In genomic region chr7:19316451-19317161, GRCm38 (mm10) we compare ENCODE assay signal across 10 mouse cellular contexts. TPM values are rescaled to one million over a fixed set of nuclear protein-coding genes. Genes with fewer than 3 reads are reported as not detected.
DNase-seq lines count a peak whose midpoint lies in the region; ATAC-seq and TF ChIP-seq lines count a peak whose summit lies in the region.
"Had no signal": no experiment of that assay in that cellular context is flagged by ENCODE, and none has a peak within 500 bp of the region (broad histone marks: within the 10 kb centered on the region; RNA-seq: fewer than 3 reads in every experiment).

No protein-coding gene starts in this region.

- H3K36me3 ChIP-seq in liver, embryonic 11.5 days (ENCODE audit: control insufficient read depth, insufficient read depth, low read length): no peaks in the 10 kb centered on the region
- no peaks in the 10 kb centered on the region for H3K36me3 ChIP-seq in heart, embryonic 12.5 days

- WGBS in liver, embryonic 11.5 days: 32% methylated on average over 14 of the region's 14 CpGs
- 48% methylated on average over 14 of the region's 14 CpGs for WGBS in heart, embryonic 12.5 days
- 38% methylated on average over 14 of the region's 14 CpGs for WGBS in cerebellum, adult 2 months

- no peak overlapping the region for H3K4me2 ChIP-seq in liver, embryonic 11.5 days
- H3K4me2 ChIP-seq in heart, embryonic 12.5 days: no peak overlapping the region

- no peak for ATAC-seq in liver, embryonic 11.5 days (replicated peaks; ENCODE audit: low FRiP score)
- no peak for ATAC-seq in heart, embryonic 12.5 days (ENCODE audit: insufficient number of reproducible peaks, low FRiP score)

- no peak overlapping the region for H3K27ac ChIP-seq in liver, embryonic 11.5 days (ENCODE audit: low read depth, low read length)
- H3K27ac ChIP-seq in heart, embryonic 12.5 days (ENCODE audit: poor library complexity, severe bottlenecking): no peak overlapping the region
- H3K27ac ChIP-seq in cerebellum, adult 2 months (ENCODE audit: insufficient read depth, low read length): no peak overlapping the region

- peak; percentile 46 for DNase-seq in liver
- DNase-seq in liver, embryonic 11.5 days (ENCODE audit: low spot score): no peak
- DNase-seq in Muller cell, postnatal 12 days (ENCODE audit: inconsistent ontology term): peak; percentile 87
- peak; percentile 68 to 88 for DNase-seq in monocyte, adult 2 months (ENCODE audit: low read depth in 1 of 2, low spot score in 2 of 2)
- DNase-seq in cerebellum, adult 2 months: no peak
- no peak for DNase-seq in layer of hippocampus, adult 18-20 months (ENCODE audit: low spot score in 2 of 2)
- DNase-seq: midbrain, embryonic 14.5 days had no signal

- TF ChIP-seq CTCF in cerebellum, adult 2 months (IDR thresholded peaks at IDR 0.05; ENCODE audit: borderline replicate concordance, insufficient read depth, low read depth, low read length): no peak

- no peak overlapping the region for H3K4me3 ChIP-seq in liver, embryonic 11.5 days (ENCODE audit: low read depth, low read length)
- H3K4me3 ChIP-seq in heart, embryonic 12.5 days: no peak overlapping the region
- no peak overlapping the region for H3K4me3 ChIP-seq in cerebellum, adult 2 months (replicated peaks; ENCODE audit: insufficient read depth, low read depth, low read length)

- peaks cover 8% of the 10 kb centered on the region for H3K4me1 ChIP-seq in liver, embryonic 11.5 days (replicated peaks; ENCODE audit: control insufficient read depth, insufficient read depth, low read length)
- peaks cover 26% of the 10 kb centered on the region for H3K4me1 ChIP-seq in heart, embryonic 12.5 days (replicated peaks)
- H3K4me1 ChIP-seq in cerebellum, adult 2 months (ENCODE audit: control insufficient read depth, insufficient read depth, low read length): no peaks in the 10 kb centered on the region

- TF ChIP-seq POLR2A in cerebellum, adult 2 months (IDR thresholded peaks at IDR 0.05; ENCODE audit: borderline replicate concordance, insufficient read depth, low read length): no peak

- no peak overlapping the region for H3K9ac ChIP-seq in liver, embryonic 11.5 days (ENCODE audit: low read depth, low read length)
- H3K9ac ChIP-seq in heart, embryonic 12.5 days: 0 out of 2 replicates have a peak overlapping the region, but pooled peaks have one; percentile 2

- no peaks in the 10 kb centered on the region for H3K9me3 ChIP-seq in liver, embryonic 11.5 days (ENCODE audit: control insufficient read depth, low read length)
- no peaks in the 10 kb centered on the region for H3K9me3 ChIP-seq in heart, embryonic 12.5 days (replicated peaks)

- H3K27me3 ChIP-seq in liver, embryonic 11.5 days (replicated peaks; ENCODE audit: control insufficient read depth, insufficient read depth, low read length): peaks cover 49% of the 10 kb centered on the region
- H3K27me3 ChIP-seq in heart, embryonic 12.5 days (replicated peaks): peaks cover 14% of the 10 kb centered on the region; the same call in 1 of the 2 replicates
- no peaks in the 10 kb centered on the region for H3K27me3 ChIP-seq in cerebellum, adult 2 months (ENCODE audit: control insufficient read depth, insufficient read depth, low read length)

RNA-seq across cellular contexts. Expression of gene Fosb, which starts 6.8 kb away (rescaled TPM):
- polyA plus RNA-seq in liver, embryonic 11.5 days (2014; fragmentation: Nextera tagmentation; extraction: Ambion mirVana): 0.07 TPM in 1 of 2 replicates, not detected in the other
- 0.37 and 0.55 TPM in 2 replicates for polyA plus RNA-seq in heart, embryonic 12.5 days (2016; fragmentation: Nextera tagmentation; extraction: Ambion mirVana)
- 0.67 and 0.71 TPM in 2 replicates for polyA plus RNA-seq in cerebellum, adult 2 months (2012; rRNA removed)
- 10 to 100 TPM; 20.4 to 26.6 TPM for total RNA-seq in layer of hippocampus, adult 18-20 months (2021)
- polyA plus RNA-seq: midbrain, embryonic 14.5 days had no signal

RNA-seq across cellular contexts. Expression of gene Ercc1, which starts 28.0 kb away (rescaled TPM):
- 46.4 and 46.8 TPM in 2 replicates for polyA plus RNA-seq in liver, embryonic 11.5 days (2014; fragmentation: Nextera tagmentation; extraction: Ambion mirVana)
- polyA plus RNA-seq in heart, embryonic 12.5 days (2016; fragmentation: Nextera tagmentation; extraction: Ambion mirVana): 59.2 and 66.0 TPM in 2 replicates
- 52.2 and 53.9 TPM in 2 replicates for polyA plus RNA-seq in cerebellum, adult 2 months (2012; rRNA removed)
- 10 to 100 TPM; 47.7 to 49.0 TPM for total RNA-seq in layer of hippocampus, adult 18-20 months (2021)

RNA-seq across cellular contexts. Expression of gene Rtn2, which starts 34.2 kb away (rescaled TPM):
- 8.2 and 11.1 TPM in 2 replicates for polyA plus RNA-seq in liver, embryonic 11.5 days (2014; fragmentation: Nextera tagmentation; extraction: Ambion mirVana)
- polyA plus RNA-seq in heart, embryonic 12.5 days (2016; fragmentation: Nextera tagmentation; extraction: Ambion mirVana): 23.6 and 26.7 TPM in 2 replicates
- polyA plus RNA-seq in cerebellum, adult 2 months (2012; rRNA removed): 96.9 and 101 TPM in 2 replicates
- total RNA-seq in layer of hippocampus, adult 18-20 months (2021): 10 to 100 TPM; 92.8 to 95.6 TPM

RNA-seq across cellular contexts. Expression of gene Ppm1n, which starts 36.7 kb away (rescaled TPM):
- polyA plus RNA-seq in liver, embryonic 11.5 days (2014; fragmentation: Nextera tagmentation; extraction: Ambion mirVana): not detected in 2 replicates
- polyA plus RNA-seq in heart, embryonic 12.5 days (2016; fragmentation: Nextera tagmentation; extraction: Ambion mirVana): not detected in 2 replicates
- 1.1 and 2.0 TPM in 2 replicates for polyA plus RNA-seq in cerebellum, adult 2 months (2012; rRNA removed)
- total RNA-seq in layer of hippocampus, adult 18-20 months (2021): not detected
- total RNA-seq: adrenal gland, adult 18-20 months; left cerebral cortex, adult 18-20 months had no signal

RNA-seq across cellular contexts. Expression of gene Cd3eap, which starts 42.7 kb away (rescaled TPM):
- polyA plus RNA-seq in liver, embryonic 11.5 days (2014; fragmentation: Nextera tagmentation; extraction: Ambion mirVana): 28.7 and 30.2 TPM in 2 replicates
- polyA plus RNA-seq in heart, embryonic 12.5 days (2016; fragmentation: Nextera tagmentation; extraction: Ambion mirVana): 17.6 and 18.4 TPM in 2 replicates
- polyA plus RNA-seq in cerebellum, adult 2 months (2012; rRNA removed): 12.6 and 12.7 TPM in 2 replicates
- total RNA-seq in layer of hippocampus, adult 18-20 months (2021): 10 to 100 TPM; 19.9 to 21.0 TPM

Comparison
In these comparisons a context has a peak if more than half of its experiments do, and no peak if none do; other contexts are left out.
1. DNase-seq: peak in liver (single experiment), Muller cell, postnatal 12 days (single experiment) and monocyte, adult 2 months (2 of 2); none in liver, embryonic 11.5 days (single experiment), cerebellum, adult 2 months (0 of 2) and layer of hippocampus, adult 18-20 months (0 of 2).